Mouse (Mus musculus): ENCODE measurements around the gene Smarcc1.

GRCm38 (mm10) chr9:110132921-110133320 lies 15.4 kb downstream of the Smarcc1 start:
- TF ChIP-seq CTCF (IDR thresholded peaks at IDR 0.05; ENCODE audit: low read depth, low read length), result no peak
- no peak for TF ChIP-seq POLR2AphosphoS5 (IDR thresholded peaks at IDR 0.05; ENCODE audit: insufficient replicate concordance, low read depth, low read length)
- no peak for TF ChIP-seq TAL1 (conservative IDR thresholded peaks at IDR 0.05; ENCODE audit: low read depth, low read length)
- no peak for TF ChIP-seq GATA1 (IDR thresholded peaks at IDR 0.05; ENCODE audit: borderline replicate concordance, low read length)
- TF ChIP-seq GATA2 (IDR thresholded peaks at IDR 0.05; ENCODE audit: borderline replicate concordance, low read depth, low read length), result no peak

All from G1E (cell line).